Comparison of ENCODE assay signal across 8 mouse cellular contexts in genomic region chr8:95434686-95435439, GRCm38 (mm10). TPM values are rescaled to one million over a fixed set of nuclear protein-coding genes. Genes with fewer than 3 reads are reported as not detected.
A peak's percentile ranks its signal among the peaks of the same experiment; 100 is the strongest.
DNase-seq lines count a peak whose midpoint lies in the region; ATAC-seq and TF ChIP-seq lines count a peak whose summit lies in the region.

Cfap20 (minus strand) TSS chr8:95434869.

- peak within 1 kb of the TSS; percentile 95 for H3K27ac ChIP-seq in hindbrain, embryonic 13.5 days

- H3K36me3 ChIP-seq in hindbrain, embryonic 13.5 days: no peaks in the 10 kb centered on the region

- CTCF ChIA-PET in Patski (lab: Charles Lee): interaction anchor here (2.4 kb wide), 1 partner anchor 102 kb away, joined by 7 read pairs; the partner anchor contains the start of gene Usb1

- WGBS in hindbrain, embryonic 13.5 days: under 1% methylated on average over 46 of the region's 51 CpGs

- in situ Hi-C loops in Patski (cut with MboI; ENCODE audit: low pct_unique_long_range_greater_than_20kb): loop anchor here (5.0 to 10.0 kb wide), 2 partner anchors 83 to 180 kb away; partner anchors contain the start of gene Mmp15

- POLR2A ChIA-PET in Patski (lab: Charles Lee): interaction anchor here (0.7 kb wide), 1 partner anchor 87 kb away, joined by 3 read pairs; no protein-coding TSS in a partner anchor

- peak; percentile 87 for ATAC-seq in Patski
- peak; percentile 96 for ATAC-seq in hindbrain, embryonic 13.5 days (ENCODE audit: low FRiP score)

- no peak for TF ChIP-seq CTCF in Patski (IDR thresholded peaks at IDR 0.05)

- H3K4me1 ChIP-seq in hindbrain, embryonic 13.5 days (replicated peaks): peaks cover 41% of the 10 kb centered on the region

- peak within 1 kb of the TSS; percentile 75 for H3K4me2 ChIP-seq in hindbrain, embryonic 13.5 days

- H3K4me3 ChIP-seq in hindbrain, embryonic 13.5 days: peak within 1 kb of the TSS; percentile 85

- peak; percentile 89 for DNase-seq in Patski (ENCODE audit: low read depth, low spot score)
- peak; percentile 100 for DNase-seq in cerebellum, postnatal 14 days
- peak; percentile 99 for DNase-seq in frontal cortex, postnatal 14 days (ENCODE audit: low spot score in 2 of 2)
- DNase-seq in layer of hippocampus, postnatal 25 days (ENCODE audit: extremely low spot score in 1 of 2, low spot score in 1 of 2): peak; percentile 93 to 99
- peak; percentile 99 for DNase-seq in lung, postnatal 25 days (ENCODE audit: low spot score)
- DNase-seq in retina, embryonic 14.5 days (ENCODE audit: low spot score): peak; percentile 100
- peak; percentile 99 for DNase-seq in thymus, postnatal 4 days

- peak within 1 kb of the TSS; percentile 94 for H3K9ac ChIP-seq in hindbrain, embryonic 13.5 days

- no peaks in the 10 kb centered on the region for H3K27me3 ChIP-seq in Patski
- no peaks in the 10 kb centered on the region for H3K27me3 ChIP-seq in hindbrain, embryonic 13.5 days

- no peaks in the 10 kb centered on the region for H3K9me3 ChIP-seq in hindbrain, embryonic 13.5 days

RNA-seq across cellular contexts. Expression of gene Cfap20, which starts in this region (rescaled TPM):
- 64.5 TPM for polyA plus RNA-seq in Patski (2021)
- 134 TPM in 2 replicates for polyA plus RNA-seq in hindbrain, embryonic 13.5 days (2015; fragmentation: Nextera tagmentation; extraction: Ambion mirVana)
- 10 to 100 TPM; 57.6 to 63.5 TPM for total RNA-seq in layer of hippocampus, postnatal 25 days (2021)

Comparison
In these comparisons a context has a peak if more than half of its experiments do, and no peak if none do; other contexts are left out.
1. Peak in every context shown above with its lines: DNase-seq, ATAC-seq, H3K4me3 ChIP-seq and H3K27ac ChIP-seq.